Mouse (Mus musculus) hindbrain, embryonic 15.5 days (tissue): ENCODE measurements around the gene Fkbp8. TPM values are rescaled to one million over a fixed set of nuclear protein-coding genes. Genes with fewer than 3 reads are reported as not detected.
A peak's percentile ranks its signal among the peaks of the same experiment; 100 is the strongest.
"Not testable (repeated sequence)": the region's sequence is repeated elsewhere in the genome, so short reads cannot be mapped to it uniquely, and the experiment has no call there.

Experiments
- ATAC-seq: fragments of 200-750 bp; cut with Nextera tagmentation; 2 replicates; pipeline ENCODE4 v1.8.0; 2017; ENCODE audit warnings: low read depth, moderate number of reproducible peaks, moderate TSS enrichment; ENCODE audit not compliant: low FRiP score
- H3K27ac ChIP-seq: fragments of 300-500 bp; sonication (generic); replicated peaks from 2 replicates; pipeline ENCODE4 v1.5.1; 2015; ENCODE audit warnings: mild to moderate bottlenecking, inconsistent platforms
- H3K27me3 ChIP-seq: fragments of 300-500 bp; sonication (generic); 2 replicates; pipeline ENCODE4 v1.6.1; 2015; ENCODE audit warnings: control low read depth, inconsistent platforms
- H3K36me3 ChIP-seq: fragments of 300-500 bp; sonication (generic); 2 replicates; pipeline ENCODE4 v1.6.1; 2015; ENCODE audit warnings: control low read depth, inconsistent platforms
- H3K4me1 ChIP-seq: fragments of 300-500 bp; sonication (generic); replicated peaks from 2 replicates; pipeline ENCODE4 v1.6.1; 2015; ENCODE audit warnings: control low read depth, inconsistent platforms
- H3K4me2 ChIP-seq: fragments of 300-500 bp; sonication (generic); 2 replicates; pipeline ENCODE4 v1.6.1; 2015; ENCODE audit warnings: moderate library complexity, mild to moderate bottlenecking, inconsistent platforms
- H3K4me3 ChIP-seq: fragments of 300-500 bp; sonication (generic); 2 replicates; pipeline ENCODE4 v1.5.1; 2015; ENCODE audit warnings: mild to moderate bottlenecking, inconsistent platforms
- H3K9ac ChIP-seq: fragments of 300-500 bp; sonication (generic); 2 replicates; pipeline ENCODE4 v1.6.1; 2015; ENCODE audit warnings: inconsistent platforms
- H3K9me3 ChIP-seq: fragments of 300-500 bp; sonication (generic); 2 replicates; pipeline ENCODE4 v1.6.1; 2016; ENCODE audit warnings: control low read depth, inconsistent platforms
- WGBS: fragments of 180-500 bp; shearing (Covaris S2); methylation state at CpG from one replicate; pipeline ENCODE4 v1.1.7; 2015; 5-methylcytosine and 5-hydroxymethylcytosine counted together
- polyA plus RNA-seq: library from polyadenylated mRNA; unstranded; fragments of >200 nt; fragmentation: Nextera tagmentation; extraction: Ambion mirVana; gene quantifications from 2 replicates; pipeline ENCODE4 v1.2.1, GENCODE M21; 2015

The Fkbp8 gene
- polyA plus RNA-seq, 1 experiment from 2014 or later = 420 TPM

GRCm38 (mm10) chr8:70504291-70504716 is 23.2 kb upstream of the Fkbp8 start:
- no peak for ATAC-seq
- Histone ChIP-seq H3K4me1 (peaks cover 61% of the 10 kb centered on the region), H3K27ac (peak overlapping the region; percentile 21; the same call in 1 of the 2 replicates), H3K9me3 (no peaks in the 10 kb centered on the region), H3K9ac (0 out of 2 replicates have a peak overlapping the region, but pooled peaks have one; percentile 11), H3K4me3 (no peak overlapping the region), H3K27me3 (peaks cover 44% of the 10 kb centered on the region), H3K36me3 (peaks cover 15% of the 10 kb centered on the region), H3K4me2 (0 out of 2 replicates have a peak overlapping the region, but pooled peaks have one; percentile 80)
- 36% methylated on average over 16 of the region's 16 CpGs for WGBS

GRCm38 (mm10) chr8:70504851-70505250 is 22.7 kb upstream of the Fkbp8 start:
- peaks cover 38% of the 10 kb centered on the region for H3K27me3 ChIP-seq
- peak overlapping the region; percentile 80 for H3K4me2 ChIP-seq
- no peak overlapping the region for H3K9ac ChIP-seq
- peaks cover 15% of the 10 kb centered on the region for H3K36me3 ChIP-seq
- peaks cover 65% of the 10 kb centered on the region for H3K4me1 ChIP-seq
- H3K9me3 ChIP-seq = no peaks in the 10 kb centered on the region
- H3K4me3 ChIP-seq = peak overlapping the region; percentile 70; the same call in 1 of the 2 replicates
- ATAC-seq = no peak
- 0 out of 2 replicates have a peak overlapping the region, but pooled peaks have one; percentile 21 for H3K27ac ChIP-seq
- 73% methylated on average over 3 of the region's 3 CpGs for WGBS

GRCm38 (mm10) chr8:70505698-70506327 is 21.7 kb upstream of the Fkbp8 start:
- peak overlapping the region; percentile 95 for H3K27ac ChIP-seq
- peak overlapping the region; percentile 70 for H3K4me3 ChIP-seq
- 36% methylated on average over 32 of the region's 32 CpGs for WGBS
- H3K27me3 ChIP-seq = peaks cover 29% of the 10 kb centered on the region
- peaks cover 15% of the 10 kb centered on the region for H3K36me3 ChIP-seq
- no peaks in the 10 kb centered on the region for H3K9me3 ChIP-seq
- peak; percentile 13 for ATAC-seq
- H3K9ac ChIP-seq = peak overlapping the region; percentile 84
- H3K4me1 ChIP-seq = peaks cover 64% of the 10 kb centered on the region
- peak overlapping the region; percentile 80 for H3K4me2 ChIP-seq

GRCm38 (mm10) chr8:70506328-70507026 is 21.0 kb upstream of the Fkbp8 start, which contains the start of gene Rex1bd:
Gene Rex1bd, minus strand, starts transcription at chr8:70506752.
- H3K9ac ChIP-seq = peak within 1 kb of the TSS; percentile 84
- ATAC-seq = peak; percentile 86
- peak within 1 kb of the TSS; percentile 80 for H3K4me2 ChIP-seq
- H3K4me1 ChIP-seq = peaks cover 65% of the 10 kb centered on the region
- peaks cover 23% of the 10 kb centered on the region for H3K27me3 ChIP-seq
- H3K36me3 ChIP-seq = peaks cover 15% of the 10 kb centered on the region
- 3% methylated on average over 40 of the region's 40 CpGs for WGBS
- H3K9me3 ChIP-seq = no peaks in the 10 kb centered on the region
- H3K27ac ChIP-seq = peak within 1 kb of the TSS; percentile 95
- peak within 1 kb of the TSS; percentile 70 for H3K4me3 ChIP-seq

- Histone ChIP-seq H3K4me1 (peaks cover 62% of the 10 kb centered on the region), H3K36me3 (peaks cover 15% of the 10 kb centered on the region), H3K27me3 (peaks cover 17% of the 10 kb centered on the region), H3K4me2 (peak overlapping the region; percentile 80), H3K27ac (0 out of 2 replicates have a peak overlapping the region, but pooled peaks have one; percentile 95), H3K9ac (no peak overlapping the region), H3K9me3 (no peaks in the 10 kb centered on the region), H3K4me3 (peak overlapping the region; percentile 70; the same call in 1 of the 2 replicates)
- no peak for ATAC-seq
- WGBS = 66% methylated on average over 5 of the region's 5 CpGs
Observed at GRCm38 (mm10) chr8:70507027-70507393, 20.5 kb upstream of the Fkbp8 start.

GRCm38 (mm10) chr8:70509281-70509952 is 18.1 kb upstream of the Fkbp8 start:
- peak overlapping the region; percentile 91 for H3K4me2 ChIP-seq
- no peaks in the 10 kb centered on the region for H3K9me3 ChIP-seq
- H3K4me1 ChIP-seq = peaks cover 44% of the 10 kb centered on the region
- peak overlapping the region; percentile 89 for H3K4me3 ChIP-seq
- no peaks in the 10 kb centered on the region for H3K27me3 ChIP-seq
- H3K9ac ChIP-seq = peak overlapping the region; percentile 95
- ATAC-seq = no peak
- WGBS = 15% methylated on average over 25 of the region's 25 CpGs
- H3K36me3 ChIP-seq = peaks cover 22% of the 10 kb centered on the region
- peak overlapping the region; percentile 97; the same call in 1 of the 2 replicates for H3K27ac ChIP-seq

- ATAC-seq = peak; percentile 90
- peaks cover 22% of the 10 kb centered on the region for H3K36me3 ChIP-seq
- peak within 1 kb of the TSS; percentile 97 for H3K27ac ChIP-seq
- under 1% methylated on average over 74 of the region's 74 CpGs for WGBS
- peaks cover 34% of the 10 kb centered on the region for H3K4me1 ChIP-seq
- H3K9ac ChIP-seq = peak within 1 kb of the TSS; percentile 95
- H3K4me2 ChIP-seq = peak within 1 kb of the TSS; percentile 91
- peak within 1 kb of the TSS; percentile 89 for H3K4me3 ChIP-seq
- no peaks in the 10 kb centered on the region for H3K27me3 ChIP-seq
- H3K9me3 ChIP-seq = no peaks in the 10 kb centered on the region
Observed at GRCm38 (mm10) chr8:70510228-70510915, 17.2 kb upstream of the Fkbp8 start, which contains the start of gene Uba52. Gene Uba52, minus strand, starts transcription at chr8:70510801.

GRCm38 (mm10) chr8:70511174-70511573 is 16.4 kb upstream of the Fkbp8 start:
- H3K9me3 ChIP-seq, H3K9ac ChIP-seq, ATAC-seq, H3K27me3 ChIP-seq: not testable (repeated sequence)
- Histone ChIP-seq H3K4me2 (peak overlapping the region; percentile 91), H3K27ac (peak overlapping the region; percentile 97), H3K36me3 (peaks cover 22% of the 10 kb centered on the region), H3K4me1 (peaks cover 26% of the 10 kb centered on the region), H3K4me3 (peak overlapping the region; percentile 89)
- WGBS = 85% methylated on average over 6 of the region's 6 CpGs

GRCm38 (mm10) chr8:70511770-70512169 is 15.8 kb upstream of the Fkbp8 start:
- H3K9ac ChIP-seq = no peak overlapping the region
- no peaks in the 10 kb centered on the region for H3K27me3 ChIP-seq
- ATAC-seq = no peak
- H3K4me2 ChIP-seq = no peak overlapping the region
- 93% methylated on average over 2 of the region's 2 CpGs for WGBS
- no peak overlapping the region for H3K27ac ChIP-seq
- peaks cover 22% of the 10 kb centered on the region for H3K36me3 ChIP-seq
- no peak overlapping the region for H3K4me3 ChIP-seq
- H3K4me1 ChIP-seq = peaks cover 26% of the 10 kb centered on the region
- H3K9me3 ChIP-seq = no peaks in the 10 kb centered on the region

GRCm38 (mm10) chr8:70512253-70512903 is 15.1 kb upstream of the Fkbp8 start:
- H3K4me3 ChIP-seq = no peak overlapping the region
- no peaks in the 10 kb centered on the region for H3K27me3 ChIP-seq
- WGBS = 95% methylated on average over 11 of the region's 11 CpGs
- peaks cover 23% of the 10 kb centered on the region for H3K4me1 ChIP-seq
- no peak for ATAC-seq
- no peaks in the 10 kb centered on the region for H3K9me3 ChIP-seq
- no peak overlapping the region for H3K27ac ChIP-seq
- no peak overlapping the region for H3K4me2 ChIP-seq
- H3K9ac ChIP-seq = no peak overlapping the region
- H3K36me3 ChIP-seq = peaks cover 21% of the 10 kb centered on the region

- Histone ChIP-seq H3K4me1 (peaks cover 22% of the 10 kb centered on the region), H3K4me2 (no peak overlapping the region), H3K27me3 (no peaks in the 10 kb centered on the region), H3K9me3 (no peaks in the 10 kb centered on the region), H3K4me3 (no peak overlapping the region), H3K9ac (no peak overlapping the region), H3K36me3 (peaks cover 12% of the 10 kb centered on the region; the same call in 1 of the 2 replicates), H3K27ac (no peak overlapping the region)
- 49% methylated on average over 2 of the region's 2 CpGs for WGBS
- no peak for ATAC-seq
Observed at GRCm38 (mm10) chr8:70513441-70513840, 14.1 kb upstream of the Fkbp8 start.
